Mouse (Mus musculus): Measurements from ENCODE around the gene Kndc1.
A peak's percentile ranks its signal among the peaks of the same experiment; 100 is the strongest.

The Kndc1 gene

GRCm38 (mm10) chr7:139894655-139895557, at the start of gene Kndc1:
Gene Kndc1, plus strand, starts transcription at chr7:139894696.
- peak; percentile 67 for DNase-seq (ENCODE audit: inconsistent ontology term)

- no peak for DNase-seq (ENCODE audit: inconsistent ontology term)
Measured at GRCm38 (mm10) chr7:139845101-139845500, 49.4 kb upstream of the Kndc1 start.

DNA sequence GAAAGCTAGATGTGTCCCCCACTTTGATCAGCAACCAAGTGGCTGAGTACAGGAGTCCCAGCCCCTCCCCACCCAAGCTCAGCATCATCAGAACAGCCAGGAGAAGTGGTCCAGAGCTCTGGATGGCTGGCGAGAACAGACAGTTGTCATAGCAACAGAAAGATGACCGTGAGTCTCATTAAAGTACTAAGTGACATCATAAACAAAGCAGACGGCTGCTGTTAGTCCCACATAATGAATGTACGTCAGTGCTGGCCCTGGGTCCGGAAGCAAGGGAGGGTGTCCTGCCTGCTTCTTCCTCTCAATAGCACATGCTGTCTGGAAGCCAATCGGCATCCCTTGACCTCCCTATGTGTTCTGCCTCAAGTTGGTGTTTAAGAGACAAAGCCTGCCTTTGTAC, 44.3 kb upstream of the Kndc1 start:
- DNase-seq (ENCODE audit: inconsistent ontology term), result no peak

- no peak for DNase-seq (ENCODE audit: inconsistent ontology term)
Measured at GRCm38 (mm10) chr7:139850677-139851076, 43.8 kb upstream of the Kndc1 start.

DNA sequence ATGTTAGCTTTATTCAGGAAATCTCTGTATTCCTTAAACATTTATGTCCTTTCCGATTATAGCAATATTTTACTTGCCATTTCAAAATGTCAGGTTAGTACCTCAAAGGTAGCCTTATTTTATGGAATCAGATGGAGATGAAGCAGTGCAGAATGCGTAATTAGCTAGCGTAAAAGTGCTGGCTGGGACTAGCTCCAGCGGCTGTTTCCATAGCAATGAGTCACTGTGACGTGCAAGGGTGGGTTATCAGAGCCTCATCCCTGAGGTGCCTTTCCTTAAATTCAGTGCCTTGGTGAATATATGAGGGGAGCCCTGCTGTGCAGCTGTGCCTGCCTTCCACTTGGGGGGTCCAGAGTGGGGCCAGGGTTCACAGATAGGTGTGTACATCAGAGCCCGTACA, 43.4 kb upstream of the Kndc1 start:
- no peak for DNase-seq (ENCODE audit: inconsistent ontology term)

GRCm38 (mm10) chr7:139855261-139855660, 39.2 kb upstream of the Kndc1 start:
- DNase-seq (ENCODE audit: inconsistent ontology term), result no peak

DNA sequence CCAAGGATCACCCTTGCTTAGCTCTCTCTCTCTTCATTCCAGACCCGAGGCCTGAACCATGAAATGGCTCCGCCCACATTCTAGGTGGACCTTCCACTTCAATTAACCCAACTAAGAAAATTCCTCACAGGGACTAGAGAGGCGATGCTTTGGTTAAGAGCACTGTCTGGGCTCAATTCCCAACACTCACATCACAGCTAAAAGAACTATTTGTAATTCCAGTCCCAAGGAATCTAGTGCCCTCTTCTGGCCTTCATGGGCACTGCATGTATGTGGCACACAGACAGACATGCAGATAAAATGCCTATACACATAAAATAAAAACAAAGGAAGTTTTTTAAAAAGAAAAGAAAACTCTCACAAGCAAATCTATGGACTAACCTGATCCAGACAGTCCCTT, 33.1 kb upstream of the Kndc1 start:
- peak; percentile 47 for DNase-seq (ENCODE audit: inconsistent ontology term)

DNA sequence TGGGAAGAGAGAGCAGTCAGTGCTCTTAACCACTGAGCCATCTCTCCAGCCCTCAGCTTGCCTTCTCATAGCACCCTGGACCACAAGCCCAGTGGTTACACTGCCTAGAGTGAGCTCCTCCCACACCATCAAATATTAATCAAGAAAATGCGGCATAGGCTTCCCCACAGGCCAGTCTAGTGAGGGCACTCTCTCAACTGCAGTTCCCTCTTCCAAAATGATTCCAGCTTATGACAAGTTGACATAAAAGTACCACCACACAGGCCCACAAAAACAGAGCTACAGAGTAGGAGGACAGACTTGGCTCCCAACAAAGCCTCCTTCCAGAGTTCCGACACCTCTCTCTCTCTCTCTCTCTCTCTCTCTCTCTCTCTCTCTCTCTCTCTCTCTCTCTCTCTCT, 31.4 kb upstream of the Kndc1 start:
- DNase-seq (ENCODE audit: inconsistent ontology term), result no peak

GRCm38 (mm10) chr7:139864253-139864652, 30.2 kb upstream of the Kndc1 start:
- DNase-seq (ENCODE audit: inconsistent ontology term), result no peak

DNA sequence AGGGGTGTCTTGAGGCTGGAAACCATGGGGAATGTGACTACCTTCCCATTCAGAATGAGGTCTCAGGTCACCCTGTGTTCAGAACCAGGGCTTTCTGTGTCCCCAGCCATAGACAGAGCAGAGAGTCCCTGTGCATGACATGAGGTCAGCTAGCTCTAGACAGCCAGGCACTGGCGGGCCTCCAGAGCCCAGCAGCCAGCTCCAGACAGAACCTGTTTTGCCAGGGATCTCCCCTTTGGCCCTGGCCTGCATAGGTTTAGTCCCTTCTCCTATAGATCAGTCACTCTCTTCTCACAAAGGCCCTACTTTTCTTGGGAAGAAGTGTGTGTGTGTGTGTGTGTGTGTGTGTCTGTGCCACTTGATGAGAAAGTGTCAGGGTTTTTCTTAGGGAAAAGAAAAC, 29.6 kb upstream of the Kndc1 start:
- DNase-seq (ENCODE audit: inconsistent ontology term), result no peak

DNA sequence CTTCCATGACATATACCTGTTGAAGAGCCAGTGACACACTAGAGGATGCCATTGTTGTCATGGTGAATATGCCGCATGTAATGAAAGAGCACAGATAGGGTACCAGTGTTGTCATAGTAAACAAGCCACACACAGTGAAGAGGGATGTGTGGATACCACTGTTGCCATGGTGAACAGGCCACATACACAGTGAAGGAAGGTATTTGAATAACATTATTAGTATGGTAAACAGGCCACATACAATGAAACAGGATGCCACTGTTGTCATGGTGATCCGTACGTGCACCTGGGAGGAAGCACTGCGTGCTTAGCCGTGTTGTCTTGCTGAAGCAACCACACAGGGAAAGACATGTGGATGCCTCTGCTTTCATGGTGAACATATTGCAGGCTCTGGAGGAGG, 23.5 kb upstream of the Kndc1 start:
- DNase-seq (ENCODE audit: inconsistent ontology term), result no peak

- peak; percentile 5 for DNase-seq (ENCODE audit: inconsistent ontology term)
Measured at GRCm38 (mm10) chr7:139877167-139877792, 17.2 kb upstream of the Kndc1 start.

DNA sequence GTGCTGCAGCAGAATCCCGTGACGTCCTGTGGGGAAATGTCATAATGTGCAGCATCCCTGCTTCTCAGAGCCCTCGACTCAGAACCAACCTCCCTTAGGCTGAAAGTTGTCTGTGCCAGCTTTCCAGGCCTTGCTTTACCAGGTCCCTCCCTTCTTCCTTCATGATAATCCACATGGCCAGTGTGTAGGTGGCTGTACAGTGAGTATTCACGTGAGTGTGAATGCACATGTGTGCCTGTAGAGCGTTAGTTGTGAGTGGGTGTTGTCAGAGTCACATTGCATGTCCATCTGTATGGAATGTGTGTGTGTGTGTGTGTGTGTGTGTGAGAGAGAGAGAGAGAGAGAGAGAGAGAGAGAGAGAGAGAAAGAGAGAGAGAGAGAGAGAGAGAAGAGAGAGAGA, 16.4 kb upstream of the Kndc1 start:
- no peak for DNase-seq (ENCODE audit: inconsistent ontology term)

GRCm38 (mm10) chr7:139878621-139879020, 15.9 kb upstream of the Kndc1 start:
- no peak for DNase-seq (ENCODE audit: inconsistent ontology term)

GRCm38 (mm10) chr7:139883545-139883944, 11.0 kb upstream of the Kndc1 start:
- no peak for DNase-seq (ENCODE audit: inconsistent ontology term)

DNA sequence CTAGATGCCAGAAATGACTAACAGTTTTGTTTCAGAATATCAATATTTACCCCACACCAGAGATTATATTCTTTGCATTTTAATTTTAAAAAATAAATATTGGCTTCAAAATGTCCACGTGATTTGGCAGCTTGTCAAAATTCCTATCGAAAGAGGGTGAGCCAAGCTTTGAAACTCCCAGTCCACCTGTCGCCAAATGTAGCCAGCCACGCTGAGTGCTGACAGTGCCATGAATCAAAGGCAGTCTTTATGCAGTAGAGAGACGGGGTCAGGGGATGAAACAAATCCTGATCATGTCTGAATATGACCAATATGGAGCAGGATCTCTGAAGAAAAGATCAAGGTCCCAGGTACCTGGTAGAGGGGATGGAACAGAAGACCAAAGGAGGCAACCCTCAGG, 2.7 kb upstream of the Kndc1 start:
- no peak for DNase-seq (ENCODE audit: inconsistent ontology term)

DNA sequence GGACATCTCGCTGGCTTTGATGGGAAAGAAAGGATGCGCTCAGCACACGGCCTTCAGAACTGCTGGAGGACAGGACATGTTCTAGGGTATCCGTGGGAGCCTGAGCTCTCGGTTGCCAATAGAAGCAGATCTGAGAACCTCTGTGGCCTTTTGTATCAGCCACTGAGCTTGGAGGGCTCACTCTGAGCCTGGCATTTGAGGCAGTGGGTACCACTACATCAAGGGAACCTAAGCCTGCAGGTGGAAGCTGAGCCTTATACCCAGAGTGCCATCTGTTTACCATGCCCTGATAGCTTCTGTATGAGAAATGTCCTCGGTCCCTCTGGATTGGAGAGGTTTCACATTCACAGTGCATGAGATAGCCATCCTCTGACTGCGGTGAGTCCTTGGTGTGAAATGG, 1.8 kb downstream of the Kndc1 start:
- no peak for DNase-seq (ENCODE audit: inconsistent ontology term)

- DNase-seq (ENCODE audit: inconsistent ontology term), result no peak
Measured at GRCm38 (mm10) chr7:139896796-139897195, 2.3 kb downstream of the Kndc1 start.

DNA sequence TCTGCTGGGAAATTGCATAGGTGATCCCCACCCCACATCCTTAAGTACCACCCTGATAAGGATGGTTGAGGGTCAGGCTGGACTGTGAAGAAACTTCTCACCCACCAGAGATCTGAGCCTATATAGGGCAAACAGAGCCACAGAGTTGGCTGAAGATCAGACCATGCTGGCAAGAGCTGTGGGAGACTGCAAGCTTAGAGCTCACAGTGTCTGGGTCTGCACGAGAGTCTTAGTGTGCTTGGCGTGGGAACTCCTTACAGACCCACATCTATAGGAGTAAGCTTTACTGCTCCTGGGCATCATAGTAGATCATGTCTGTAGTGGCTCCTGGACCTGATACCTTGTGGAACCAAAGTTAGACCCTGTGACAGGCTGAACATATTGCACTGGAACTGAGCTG, 4.1 kb downstream of the Kndc1 start:
- DNase-seq (ENCODE audit: inconsistent ontology term), result no peak

- DNase-seq (ENCODE audit: inconsistent ontology term), result no peak
Measured at GRCm38 (mm10) chr7:139899505-139899904, 5.0 kb downstream of the Kndc1 start.

DNA sequence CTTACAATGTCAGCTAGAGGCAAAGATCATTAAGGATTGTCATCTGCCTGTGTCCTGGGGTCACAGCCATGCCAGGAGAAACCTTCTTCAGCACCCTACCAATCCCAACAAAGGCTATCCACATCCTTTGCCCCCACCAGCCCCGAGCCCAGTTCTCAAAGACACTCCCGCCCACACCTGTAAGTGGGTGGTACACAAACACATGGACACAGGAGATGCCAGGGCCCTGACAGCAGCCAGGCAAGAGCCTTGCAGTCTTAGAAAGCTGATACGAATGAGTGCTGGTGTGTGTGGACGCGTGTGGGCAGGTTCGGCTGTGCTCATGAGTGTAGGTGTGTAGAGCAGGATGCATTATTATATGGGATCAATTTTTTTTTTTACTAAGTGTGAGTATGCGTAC, 6.0 kb downstream of the Kndc1 start:
- no peak for DNase-seq (ENCODE audit: inconsistent ontology term)

DNA sequence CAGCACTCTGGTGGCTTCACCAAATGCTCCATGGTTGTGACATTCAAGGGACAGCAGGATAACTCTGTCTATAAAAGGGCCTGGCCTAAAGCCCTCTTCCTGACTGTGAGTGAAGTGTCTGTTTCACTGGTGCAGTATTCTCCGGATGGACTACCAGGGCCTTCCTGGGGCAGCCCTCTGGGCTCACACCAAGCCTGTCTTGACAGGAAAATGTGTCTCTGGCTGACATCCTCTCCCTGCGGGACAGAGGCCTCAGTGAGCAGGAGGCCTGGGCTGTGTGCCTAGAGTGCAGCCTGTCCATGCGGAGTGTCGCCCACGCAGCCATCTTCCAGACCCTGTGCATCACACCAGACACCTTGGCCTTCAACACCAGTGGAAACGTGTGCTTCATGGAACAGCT, 6.4 kb downstream of the Kndc1 start:
- DNase-seq (ENCODE audit: inconsistent ontology term), result no peak

DNA sequence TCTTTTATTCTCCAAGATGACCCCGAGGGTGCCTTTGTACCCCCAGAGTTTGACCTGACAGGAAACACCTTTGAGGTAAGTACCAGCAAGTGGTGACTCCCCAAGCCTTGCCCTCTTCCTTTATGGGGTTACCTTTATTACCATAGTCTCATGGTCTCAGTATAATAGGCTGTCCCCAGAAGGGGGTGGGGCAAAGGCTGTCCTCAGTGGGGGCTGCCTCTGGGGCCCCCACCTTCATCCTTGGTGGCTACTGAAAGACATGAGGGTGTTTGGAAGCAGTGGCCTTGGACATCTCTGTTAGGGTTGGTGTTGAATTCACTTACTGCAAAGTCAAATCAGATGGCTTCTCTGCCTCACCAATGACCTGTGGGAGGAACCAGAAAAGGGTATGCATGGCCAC, 7.5 kb downstream of the Kndc1 start:
- no peak for DNase-seq (ENCODE audit: inconsistent ontology term)
